Comparison of ENCODE assay signal across 10 mouse cellular contexts in the genomic region with DNA sequence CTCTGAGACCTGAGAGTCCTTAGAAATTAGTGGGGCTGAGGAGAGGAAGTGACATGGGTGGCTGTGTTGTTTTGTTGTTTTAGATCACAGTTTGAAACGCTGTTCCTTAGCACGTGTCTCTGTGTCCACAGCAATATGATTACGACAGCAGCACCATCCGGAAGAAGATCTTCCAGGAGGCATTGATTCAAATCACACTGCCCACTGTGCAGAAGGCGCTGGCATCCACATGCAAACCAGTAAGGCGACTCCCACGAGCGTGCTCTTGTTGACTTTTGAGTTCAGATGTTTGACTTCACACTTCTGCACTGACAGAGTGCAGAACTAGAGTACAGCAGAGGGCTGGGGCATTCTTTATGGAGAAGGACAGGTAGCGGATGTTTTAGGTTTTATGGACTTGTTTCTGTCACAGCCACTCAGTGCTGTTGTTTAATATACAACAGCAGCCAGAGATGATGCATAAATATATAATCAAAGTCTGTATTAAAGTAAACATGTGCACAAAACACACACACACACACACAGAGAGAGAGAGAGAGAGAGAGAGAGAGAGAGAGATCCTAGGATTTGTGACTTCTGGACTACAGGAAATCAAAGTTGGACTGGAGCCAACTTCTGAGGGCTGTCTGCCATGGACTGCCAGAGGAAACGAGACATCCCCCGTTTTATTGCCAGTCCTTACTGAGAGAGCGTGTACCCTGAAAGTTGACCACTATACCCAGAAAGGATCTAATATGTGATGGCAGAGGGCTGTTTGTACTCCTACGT. TPM values are rescaled to one million over a fixed set of nuclear protein-coding genes. Genes with fewer than 3 reads are reported as not detected.
DNase-seq lines count a peak whose midpoint lies in the region; ATAC-seq and TF ChIP-seq lines count a peak whose summit lies in the region.
"Had no signal": no experiment of that assay in that cellular context is flagged by ENCODE, and none has a peak within 500 bp of the region (broad histone marks: within the 10 kb centered on the region; RNA-seq: fewer than 3 reads in every experiment).

No protein-coding gene starts in this region.

- no peaks in the 10 kb centered on the region for H3K27me3 ChIP-seq in hindbrain, postnatal 0 days (ENCODE audit: insufficient read depth, low read length)
- 0 out of 2 replicates have a peak, but pooled peaks cover 7% of the 10 kb centered on the region for H3K27me3 ChIP-seq in hindbrain, embryonic 13.5 days

- H3K36me3 ChIP-seq in hindbrain, postnatal 0 days (ENCODE audit: insufficient read depth, low read length), result no peaks in the 10 kb centered on the region
- no peaks in the 10 kb centered on the region for H3K36me3 ChIP-seq in hindbrain, embryonic 13.5 days
- H3K36me3 ChIP-seq: forebrain, embryonic 12.5 days had no signal

- no peak overlapping the region for H3K4me3 ChIP-seq in hindbrain, postnatal 0 days (ENCODE audit: low read length)
- no peak overlapping the region for H3K4me3 ChIP-seq in hindbrain, embryonic 13.5 days
- H3K4me3 ChIP-seq: forebrain, embryonic 12.5 days; megakaryocyte, embryonic 14.5 days had no signal

- H3K4me2 ChIP-seq in hindbrain, postnatal 0 days (ENCODE audit: low read depth, low read length), result 0 out of 2 replicates have a peak overlapping the region, but pooled peaks have one; percentile 1
- no peak overlapping the region for H3K4me2 ChIP-seq in hindbrain, embryonic 13.5 days
- H3K4me2 ChIP-seq: forebrain, embryonic 12.5 days had no signal

- TF ChIP-seq CTCF in hindbrain, postnatal 0 days (IDR thresholded peaks at IDR 0.05; ENCODE audit: low read depth), result no peak
- TF ChIP-seq CTCF in brain, embryonic 14.5 days (IDR thresholded peaks at IDR 0.05; ENCODE audit: borderline replicate concordance, extremely low read depth, insufficient read depth, insufficient read length), result no peak

- no peaks in the 10 kb centered on the region for H3K9me3 ChIP-seq in hindbrain, postnatal 0 days (ENCODE audit: low read length)
- no peaks in the 10 kb centered on the region for H3K9me3 ChIP-seq in hindbrain, embryonic 13.5 days
- H3K9me3 ChIP-seq: forebrain, embryonic 12.5 days; megakaryocyte, embryonic 14.5 days had no signal

- no peak overlapping the region for H3K9ac ChIP-seq in hindbrain, postnatal 0 days (replicated peaks; ENCODE audit: low read length)
- H3K9ac ChIP-seq in hindbrain, embryonic 13.5 days, result no peak overlapping the region
- H3K9ac ChIP-seq: forebrain, embryonic 12.5 days had no signal

- ATAC-seq in hindbrain, postnatal 0 days, result no peak
- ATAC-seq in hindbrain, embryonic 13.5 days (ENCODE audit: low FRiP score), result no peak

- no peak for TF ChIP-seq POLR2A in brain, embryonic 14.5 days (IDR thresholded peaks at IDR 0.05; ENCODE audit: borderline replicate concordance, extremely low read depth, insufficient read depth, insufficient read length, poor library complexity, severe bottlenecking)

- H3K4me1 ChIP-seq in hindbrain, postnatal 0 days (ENCODE audit: insufficient read depth, low read length), result no peaks in the 10 kb centered on the region
- peaks cover 10% of the 10 kb centered on the region; the same call in 1 of the 2 replicates for H3K4me1 ChIP-seq in hindbrain, embryonic 13.5 days (replicated peaks)
- H3K4me1 ChIP-seq: forebrain, embryonic 12.5 days had no signal

- 55% methylated on average over 13 of the region's 13 CpGs for WGBS in hindbrain, postnatal 0 days
- WGBS in hindbrain, embryonic 13.5 days, result 72% methylated on average over 13 of the region's 13 CpGs

- no peak overlapping the region for H3K27ac ChIP-seq in hindbrain, postnatal 0 days
- no peak overlapping the region for H3K27ac ChIP-seq in hindbrain, embryonic 13.5 days
- H3K27ac ChIP-seq: forebrain, embryonic 12.5 days had no signal

- DNase-seq in hindbrain, postnatal 0 days (ENCODE audit: low spot score), result peak; percentile 71
- DNase-seq in MN1 (ENCODE audit: low spot score), result peak; percentile 62
- peak; percentile 48 for DNase-seq in brain, embryonic 14.5 days (ENCODE audit: low read depth)
- peak; percentile 49 to 72 for DNase-seq in kidney, postnatal 36 days
- no peak for DNase-seq in layer of hippocampus, postnatal 10 days (ENCODE audit: low spot score in 2 of 2)
- no peak for DNase-seq in cerebellum, adult 11-12 months
- DNase-seq: cerebellum, adult 9-10 months had no signal

RNA-seq across cellular contexts. Expression of a gene that starts 46.0 kb away (rescaled TPM):
- 28.4 and 35.5 TPM in 2 replicates for total RNA-seq in hindbrain, postnatal 0 days (2014; rRNA removed)
- 10.1 and 10.8 TPM in 2 replicates for polyA plus RNA-seq in hindbrain, postnatal 0 days (2015; fragmentation: Nextera tagmentation; extraction: Ambion mirVana)
- 17.9 and 18.8 TPM in 2 replicates for polyA plus RNA-seq in hindbrain, embryonic 13.5 days (2015; fragmentation: Nextera tagmentation; extraction: Ambion mirVana)
- 17.0 and 24.1 TPM in 2 replicates for polyA plus RNA-seq in brain, embryonic 14.5 days (2012; rRNA removed)
- 10 to 100 TPM; 42.2 to 42.7 TPM for total RNA-seq in layer of hippocampus, postnatal 10 days (2021)

Comparison
In these comparisons a context has a peak if more than half of its experiments do, and no peak if none do; other contexts are left out.
1. DNase-seq: peak in hindbrain, postnatal 0 days (single experiment), MN1 (single experiment), brain, embryonic 14.5 days (single experiment) and kidney, postnatal 36 days (2 of 2); none in layer of hippocampus, postnatal 10 days (0 of 2) and cerebellum, adult 11-12 months (single experiment).